Mouse (Mus musculus): ENCODE results near the gene Bmpr2. TPM values are rescaled to one million over a fixed set of nuclear protein-coding genes. Genes with fewer than 3 reads are reported as not detected.

Gene Bmpr2
- polyA plus RNA-seq, 1 experiment from 2014 or later: 11.2 TPM

DNA sequence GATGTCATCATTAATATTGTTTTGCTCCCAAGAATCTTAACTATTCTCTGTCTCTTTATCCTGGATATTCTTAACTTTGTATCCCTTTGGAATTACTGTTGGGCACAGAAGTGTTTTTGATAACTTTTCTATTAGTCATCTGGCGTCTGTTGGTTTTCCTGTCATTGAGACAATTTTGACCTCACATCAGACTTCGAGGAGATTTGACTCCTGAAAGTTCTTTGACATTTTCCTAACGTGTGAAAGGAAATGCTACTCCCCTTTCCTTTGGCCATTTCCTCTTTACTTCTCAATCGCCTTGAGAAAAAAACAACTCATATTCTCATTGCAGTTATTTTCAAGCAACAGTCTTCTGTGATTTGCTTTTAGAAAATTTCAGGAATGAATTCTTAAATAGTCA lies 2.1 kb downstream of the Bmpr2 start:
- Histone ChIP-seq H3K9ac (ENCODE audit: low read length) (no peak overlapping the region), H3K4me2 (ENCODE audit: low read depth, severe bottlenecking) (peak overlapping the region; percentile 66), H3K27ac (replicated peaks; ENCODE audit: low read depth, low read length) (no peak overlapping the region), H3K4me1 (ENCODE audit: control insufficient read depth, insufficient read depth, low read length) (peaks cover 7% of the 10 kb centered on the region; the same call in 1 of the 2 replicates), H3K4me3 (ENCODE audit: low read depth, low read length) (peak overlapping the region; percentile 94), H3K27me3 (ENCODE audit: control insufficient read depth, insufficient read depth, low read length) (no peaks in the 10 kb centered on the region), H3K9me3 (ENCODE audit: control insufficient read depth, low read length) (no peaks in the 10 kb centered on the region), H3K36me3 (ENCODE audit: control insufficient read depth, insufficient read depth, low read length) (no peaks in the 10 kb centered on the region)
- no peak for DNase-seq (ENCODE audit: low spot score)
- no peak for ATAC-seq (ENCODE audit: insufficient number of reproducible peaks, low FRiP score, low TSS enrichment, low read depth)
- WGBS: 5% methylated on average over 4 of the region's 4 CpGs

DNA sequence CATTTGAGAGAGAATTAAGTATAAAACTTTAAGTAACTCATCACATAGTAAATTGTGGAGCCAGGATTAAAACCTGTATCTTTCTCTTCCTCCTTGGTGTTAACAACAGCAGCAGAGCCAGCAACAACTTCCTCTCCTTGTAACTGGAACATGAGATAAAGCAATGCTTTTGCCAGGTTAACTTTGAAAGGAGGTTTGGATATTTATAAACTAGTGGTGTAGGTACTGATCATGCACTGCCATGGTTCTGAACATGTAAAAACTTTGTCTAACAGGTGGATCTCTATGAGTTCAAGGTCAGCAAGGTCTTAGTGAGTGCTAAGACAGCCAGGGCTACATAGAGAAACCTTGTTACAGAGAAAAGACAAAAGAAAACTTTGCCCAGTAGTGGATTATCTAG lies 3.4 kb downstream of the Bmpr2 start:
- DNase-seq (ENCODE audit: low spot score): no peak
- no peak for ATAC-seq (ENCODE audit: insufficient number of reproducible peaks, low FRiP score, low TSS enrichment, low read depth)
- Histone ChIP-seq H3K4me1 (ENCODE audit: control insufficient read depth, insufficient read depth, low read length) (peaks cover 7% of the 10 kb centered on the region; the same call in 1 of the 2 replicates), H3K4me3 (ENCODE audit: low read depth, low read length) (peak overlapping the region; percentile 20; the same call in 1 of the 2 replicates), H3K9ac (ENCODE audit: low read length) (no peak overlapping the region), H3K9me3 (ENCODE audit: control insufficient read depth, low read length) (no peaks in the 10 kb centered on the region), H3K27ac (replicated peaks; ENCODE audit: low read depth, low read length) (no peak overlapping the region), H3K36me3 (ENCODE audit: control insufficient read depth, insufficient read depth, low read length) (no peaks in the 10 kb centered on the region), H3K27me3 (ENCODE audit: control insufficient read depth, insufficient read depth, low read length) (no peaks in the 10 kb centered on the region), H3K4me2 (ENCODE audit: low read depth, severe bottlenecking) (peak overlapping the region; percentile 50)

DNA sequence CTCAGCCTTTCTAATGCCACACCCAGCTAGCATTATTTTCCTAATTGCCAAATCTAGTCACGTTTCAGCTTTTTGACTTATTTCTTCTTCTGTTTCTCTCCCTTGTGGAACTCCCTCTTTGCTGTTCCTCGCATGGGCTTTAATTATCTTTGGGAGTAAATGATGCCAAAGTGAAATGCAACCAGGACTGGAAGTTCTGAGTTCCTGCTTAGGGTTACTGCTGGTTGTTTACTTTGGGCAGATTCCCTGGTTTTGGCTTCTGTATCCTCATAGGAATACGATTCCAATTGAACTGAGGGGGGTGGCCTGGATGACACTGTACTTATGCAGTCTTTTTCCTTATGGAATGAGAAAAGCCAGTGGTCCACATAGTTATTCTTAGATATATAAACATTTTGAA lies 8.7 kb downstream of the Bmpr2 start:
- DNase-seq (ENCODE audit: low spot score) (no peak), ATAC-seq (ENCODE audit: insufficient number of reproducible peaks, low FRiP score, low TSS enrichment, low read depth) (no peak)
- Histone ChIP-seq H3K27me3 (ENCODE audit: control insufficient read depth, insufficient read depth, low read length) (no peaks in the 10 kb centered on the region), H3K27ac (replicated peaks; ENCODE audit: low read depth, low read length) (no peak overlapping the region), H3K9me3 (ENCODE audit: control insufficient read depth, low read length) (no peaks in the 10 kb centered on the region), H3K4me2 (ENCODE audit: low read depth, severe bottlenecking) (no peak overlapping the region), H3K4me3 (ENCODE audit: low read depth, low read length) (no peak overlapping the region), H3K4me1 (ENCODE audit: control insufficient read depth, insufficient read depth, low read length) (peaks cover 3% of the 10 kb centered on the region; the same call in 1 of the 2 replicates), H3K9ac (ENCODE audit: low read length) (no peak overlapping the region), H3K36me3 (ENCODE audit: control insufficient read depth, insufficient read depth, low read length) (no peaks in the 10 kb centered on the region)
- 77% methylated on average over 3 of the region's 3 CpGs for WGBS

DNA sequence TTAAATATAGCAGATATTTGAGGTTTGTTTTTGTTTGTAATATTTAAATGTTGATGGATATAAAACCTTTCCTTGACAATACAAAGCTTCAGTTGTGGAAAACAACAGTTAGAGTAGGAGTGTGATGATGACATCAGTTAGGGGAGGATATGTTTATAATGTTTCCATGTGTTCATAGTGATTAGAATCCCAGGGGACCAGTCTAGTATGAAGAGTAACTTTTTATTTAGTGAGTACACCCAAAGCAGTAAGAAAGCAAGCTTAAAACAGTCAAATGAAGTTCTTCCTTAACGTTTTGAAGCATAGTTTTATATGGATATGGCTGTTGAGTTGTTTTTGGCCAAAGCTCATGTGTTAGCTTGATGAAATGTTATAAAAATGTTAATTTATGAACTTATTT lies 17.9 kb downstream of the Bmpr2 start:
- Histone ChIP-seq H3K9ac (ENCODE audit: low read length) (no peak overlapping the region), H3K9me3 (ENCODE audit: control insufficient read depth, low read length) (no peaks in the 10 kb centered on the region), H3K27me3 (ENCODE audit: control insufficient read depth, insufficient read depth, low read length) (no peaks in the 10 kb centered on the region), H3K4me3 (ENCODE audit: low read depth, low read length) (no peak overlapping the region), H3K36me3 (ENCODE audit: control insufficient read depth, insufficient read depth, low read length) (no peaks in the 10 kb centered on the region), H3K27ac (replicated peaks; ENCODE audit: low read depth, low read length) (no peak overlapping the region), H3K4me1 (ENCODE audit: control insufficient read depth, insufficient read depth, low read length) (no peaks in the 10 kb centered on the region), H3K4me2 (ENCODE audit: low read depth, severe bottlenecking) (no peak overlapping the region)
- WGBS: 84% methylated on average over 1 of the region's 1 CpGs
- no peak for ATAC-seq (ENCODE audit: insufficient number of reproducible peaks, low FRiP score, low TSS enrichment, low read depth)
- DNase-seq (ENCODE audit: low spot score): no peak

DNA sequence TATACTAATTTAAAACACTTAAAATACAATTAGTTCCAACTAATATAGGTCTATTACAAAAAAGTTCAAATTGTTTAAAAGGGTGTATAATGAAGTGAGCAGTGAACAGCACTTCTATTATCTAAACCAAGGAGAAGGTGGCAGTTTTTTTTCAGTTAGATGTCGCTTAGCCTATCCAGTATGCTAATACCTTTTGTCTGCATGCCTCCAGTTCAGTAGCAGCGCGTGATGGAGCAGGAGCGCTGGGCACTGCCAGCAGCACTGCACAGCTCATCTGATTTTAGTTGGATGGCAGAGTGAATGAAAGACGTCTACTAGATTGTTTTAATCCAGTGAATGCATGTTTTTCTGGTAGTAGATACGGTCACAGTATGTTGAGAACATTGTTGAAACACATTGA lies 25.8 kb downstream of the Bmpr2 start:
- 89% methylated on average over 6 of the region's 6 CpGs for WGBS
- no peak for ATAC-seq (ENCODE audit: insufficient number of reproducible peaks, low FRiP score, low TSS enrichment, low read depth)
- H3K27ac ChIP-seq (replicated peaks; ENCODE audit: low read depth, low read length): no peak overlapping the region

DNA sequence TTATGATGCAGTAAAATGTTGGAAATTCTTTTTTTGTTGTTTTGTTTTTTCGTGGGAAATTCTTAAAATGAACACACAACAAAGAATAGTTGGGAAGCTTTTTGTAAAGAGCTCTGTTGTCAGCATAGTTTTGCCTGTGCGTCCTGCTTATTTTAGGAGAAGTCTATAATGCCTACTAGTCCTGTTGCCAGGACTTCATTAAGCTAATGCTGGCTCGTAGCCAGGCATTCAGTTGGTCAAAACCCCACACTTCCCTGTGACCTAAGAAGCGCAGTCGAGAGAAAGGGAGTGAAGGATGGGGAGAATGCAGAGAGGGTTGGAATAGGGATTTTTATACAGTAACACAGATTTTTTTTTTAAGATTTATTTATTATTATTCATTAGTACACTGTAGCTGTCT lies 26.5 kb downstream of the Bmpr2 start:
- 91% methylated on average over 5 of the region's 5 CpGs for WGBS
- H3K9ac ChIP-seq (ENCODE audit: low read length): no peak overlapping the region
- no peak overlapping the region for H3K4me2 ChIP-seq (ENCODE audit: low read depth, severe bottlenecking)
- no peak overlapping the region for H3K4me3 ChIP-seq (ENCODE audit: low read depth, low read length)
- DNase-seq (ENCODE audit: low spot score) (no peak), ATAC-seq (ENCODE audit: insufficient number of reproducible peaks, low FRiP score, low TSS enrichment, low read depth) (no peak)
- H3K27ac ChIP-seq (replicated peaks; ENCODE audit: low read depth, low read length): no peak overlapping the region
- no peaks in the 10 kb centered on the region for H3K36me3 ChIP-seq (ENCODE audit: control insufficient read depth, insufficient read depth, low read length)
- no peaks in the 10 kb centered on the region for H3K9me3 ChIP-seq (ENCODE audit: control insufficient read depth, low read length)
- H3K27me3 ChIP-seq (ENCODE audit: control insufficient read depth, insufficient read depth, low read length): no peaks in the 10 kb centered on the region
- H3K4me1 ChIP-seq (ENCODE audit: control insufficient read depth, insufficient read depth, low read length): no peaks in the 10 kb centered on the region

More for the DNA sequence above, 25.8 kb downstream of the Bmpr2 start:
- Histone ChIP-seq H3K9ac (ENCODE audit: low read length) (no peak overlapping the region), H3K36me3 (ENCODE audit: control insufficient read depth, insufficient read depth, low read length) (no peaks in the 10 kb centered on the region), H3K4me2 (ENCODE audit: low read depth, severe bottlenecking) (no peak overlapping the region), H3K4me3 (ENCODE audit: low read depth, low read length) (no peak overlapping the region), H3K27me3 (ENCODE audit: control insufficient read depth, insufficient read depth, low read length) (no peaks in the 10 kb centered on the region), H3K4me1 (ENCODE audit: control insufficient read depth, insufficient read depth, low read length) (no peaks in the 10 kb centered on the region), H3K9me3 (ENCODE audit: control insufficient read depth, low read length) (no peaks in the 10 kb centered on the region)
- DNase-seq (ENCODE audit: low spot score): no peak

DNA sequence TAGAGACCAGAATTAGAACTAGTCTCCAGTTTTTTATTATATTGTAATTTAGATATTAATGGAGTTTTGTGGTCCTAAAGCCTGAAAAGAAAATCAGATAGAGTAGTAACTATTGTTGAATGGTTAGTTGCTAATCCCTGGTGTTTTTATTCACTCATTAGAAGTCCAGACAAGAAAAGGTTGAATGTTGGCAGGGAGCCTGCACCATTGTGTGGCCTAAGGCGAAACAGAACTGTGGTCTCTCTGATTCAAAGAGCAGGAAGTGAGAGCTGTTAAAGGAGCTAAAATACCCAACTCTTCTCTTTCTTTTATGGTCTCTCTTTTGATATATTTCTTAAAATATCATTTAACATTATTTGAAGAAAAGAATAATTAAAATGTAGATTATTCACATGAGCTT lies 32.1 kb downstream of the Bmpr2 start:
- ATAC-seq (ENCODE audit: insufficient number of reproducible peaks, low FRiP score, low TSS enrichment, low read depth): no peak
- no peaks in the 10 kb centered on the region for H3K27me3 ChIP-seq (ENCODE audit: control insufficient read depth, insufficient read depth, low read length)
- H3K4me3 ChIP-seq (ENCODE audit: low read depth, low read length): no peak overlapping the region
- H3K4me1 ChIP-seq (ENCODE audit: control insufficient read depth, insufficient read depth, low read length): no peaks in the 10 kb centered on the region
- 62% methylated on average over 1 of the region's 1 CpGs for WGBS
- H3K9ac ChIP-seq (ENCODE audit: low read length): no peak overlapping the region
- no peaks in the 10 kb centered on the region for H3K9me3 ChIP-seq (ENCODE audit: control insufficient read depth, low read length)
- no peak for DNase-seq (ENCODE audit: low spot score)
- H3K4me2 ChIP-seq (ENCODE audit: low read depth, severe bottlenecking): no peak overlapping the region
- no peak overlapping the region for H3K27ac ChIP-seq (replicated peaks; ENCODE audit: low read depth, low read length)
- H3K36me3 ChIP-seq (ENCODE audit: control insufficient read depth, insufficient read depth, low read length): no peaks in the 10 kb centered on the region

DNA sequence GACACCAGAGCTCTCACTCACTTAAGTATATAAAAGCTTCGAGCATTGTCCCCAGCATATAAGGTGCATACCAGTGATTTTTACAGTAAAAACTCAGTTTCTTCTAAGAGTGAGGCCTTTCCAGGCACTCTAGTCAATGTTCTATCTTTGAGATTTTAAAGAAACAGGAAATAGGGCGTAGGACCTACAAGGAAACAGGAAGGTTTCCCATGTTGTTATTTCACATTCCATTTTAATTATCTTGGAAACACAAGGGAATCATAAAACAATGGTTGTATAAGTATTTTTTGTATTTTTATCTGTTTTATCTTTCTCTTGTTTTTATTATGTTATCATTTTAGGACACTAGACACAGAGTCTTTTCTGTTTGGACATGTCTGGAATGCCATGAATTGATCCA lies 34.7 kb downstream of the Bmpr2 start:
- DNase-seq (ENCODE audit: low spot score) (no peak), ATAC-seq (ENCODE audit: insufficient number of reproducible peaks, low FRiP score, low TSS enrichment, low read depth) (no peak)
- no peak overlapping the region for H3K4me3 ChIP-seq (ENCODE audit: low read depth, low read length)
- H3K36me3 ChIP-seq (ENCODE audit: control insufficient read depth, insufficient read depth, low read length): no peaks in the 10 kb centered on the region
- no peaks in the 10 kb centered on the region for H3K27me3 ChIP-seq (ENCODE audit: control insufficient read depth, insufficient read depth, low read length)
- H3K9me3 ChIP-seq (ENCODE audit: control insufficient read depth, low read length): no peaks in the 10 kb centered on the region
- no peak overlapping the region for H3K27ac ChIP-seq (replicated peaks; ENCODE audit: low read depth, low read length)
- WGBS: 82% methylated on average over 2 of the region's 2 CpGs
- H3K4me2 ChIP-seq (ENCODE audit: low read depth, severe bottlenecking): no peak overlapping the region
- no peaks in the 10 kb centered on the region for H3K4me1 ChIP-seq (ENCODE audit: control insufficient read depth, insufficient read depth, low read length)
- no peak overlapping the region for H3K9ac ChIP-seq (ENCODE audit: low read length)

DNA sequence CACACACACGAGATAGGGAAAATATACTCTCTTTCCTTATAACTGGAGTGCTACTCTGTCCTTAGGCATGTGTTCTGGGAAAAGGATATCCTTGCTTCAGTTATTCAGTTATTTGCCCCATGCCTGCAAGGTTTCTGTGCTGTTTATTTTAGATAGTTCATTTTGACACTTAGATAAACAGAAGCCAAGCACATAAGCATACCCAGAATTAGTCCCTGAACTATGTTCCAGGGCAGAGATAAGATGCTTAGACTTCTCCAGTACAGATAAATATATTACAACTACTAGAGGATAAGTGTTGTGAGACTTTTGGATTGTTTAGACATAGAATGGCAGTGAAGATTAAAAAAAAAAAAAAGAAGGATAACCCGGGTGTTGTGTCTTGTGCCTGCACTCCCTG lies 41.2 kb downstream of the Bmpr2 start:
- WGBS: 70% methylated on average over 2 of the region's 2 CpGs
- Histone ChIP-seq H3K4me3 (ENCODE audit: low read depth, low read length) (no peak overlapping the region), H3K27ac (replicated peaks; ENCODE audit: low read depth, low read length) (no peak overlapping the region), H3K9me3 (ENCODE audit: control insufficient read depth, low read length) (no peaks in the 10 kb centered on the region), H3K4me1 (ENCODE audit: control insufficient read depth, insufficient read depth, low read length) (no peaks in the 10 kb centered on the region), H3K36me3 (ENCODE audit: control insufficient read depth, insufficient read depth, low read length) (no peaks in the 10 kb centered on the region), H3K9ac (ENCODE audit: low read length) (no peak overlapping the region), H3K4me2 (ENCODE audit: low read depth, severe bottlenecking) (no peak overlapping the region), H3K27me3 (ENCODE audit: control insufficient read depth, insufficient read depth, low read length) (no peaks in the 10 kb centered on the region)
- DNase-seq (ENCODE audit: low spot score) (no peak), ATAC-seq (ENCODE audit: insufficient number of reproducible peaks, low FRiP score, low TSS enrichment, low read depth) (no peak)
